Mouse (Mus musculus) liver, embryonic 14.5 days (tissue): ENCODE data around the gene Agtpbp1. TPM values are rescaled to one million over a fixed set of nuclear protein-coding genes. Genes with fewer than 3 reads are reported as not detected.

Experiments
- ATAC-seq: fragments of 200-750 bp; cut with Nextera tagmentation; 2 replicates; pipeline ENCODE4 v1.8.0; 2017; ENCODE audit warnings: moderate number of reproducible peaks, mild to moderate bottlenecking, moderate library complexity; ENCODE audit not compliant: insufficient read depth
- DNase-seq, 3 experiments: peaks; one replicate each; pipeline ENCODE4 v3.0.0-alpha.2; 2012 to 2013; ENCODE audit warnings: low read depth in 3 of 3, low spot score in 3 of 3
- H3K27ac ChIP-seq: fragments of 300-500 bp; sonication (generic); 2 replicates; pipeline ENCODE4 v1.5.1; 2014; ENCODE audit warnings: moderate library complexity, mild to moderate bottlenecking, control low read depth, inconsistent platforms
- H3K27me3 ChIP-seq: fragments of 300-500 bp; sonication (generic); 2 replicates; pipeline ENCODE4 v1.6.1; 2014; ENCODE audit warnings: mild to moderate bottlenecking, low read length, moderate library complexity; ENCODE audit not compliant: control insufficient read depth, insufficient read depth
- H3K36me3 ChIP-seq: fragments of 300-500 bp; sonication (generic); replicated peaks from 2 replicates; pipeline ENCODE4 v1.6.1; 2014; ENCODE audit warnings: low read depth; ENCODE audit not compliant: control insufficient read depth, insufficient read depth
- H3K4me1 ChIP-seq, 2 experiments: fragments of 200-500 bp in 1 of 2; fragments of 300-500 bp in 1 of 2; sonication (generic) in 1 of 2; replicated peaks; 2 replicates each; pipeline ENCODE4 v1.6.1; 2012 to 2014; ENCODE audit warnings: antibody characterized with exemption in 1 of 2, inconsistent platforms in 1 of 2, low read length in 1 of 2; ENCODE audit not compliant: control insufficient read depth in 2 of 2, insufficient read depth in 2 of 2
- H3K4me2 ChIP-seq: fragments of 300-500 bp; sonication (generic); 2 replicates; pipeline ENCODE4 v1.6.1; 2014; ENCODE audit warnings: low read depth, mild to moderate bottlenecking, control low read depth, moderate library complexity
- H3K4me3 ChIP-seq, 2 experiments: fragments of 200-500 bp in 1 of 2; fragments of 300-500 bp in 1 of 2; sonication (generic) in 1 of 2; 2 replicates each; pipeline ENCODE4 v1.5.1; 2012 to 2014; ENCODE audit warnings: low read depth in 2 of 2, low read length in 2 of 2, mild to moderate bottlenecking in 2 of 2, control low read depth in 1 of 2, inconsistent platforms in 1 of 2, moderate library complexity in 1 of 2; ENCODE audit not compliant: insufficient read depth in 1 of 2
- H3K9ac ChIP-seq: fragments of 300-500 bp; sonication (generic); replicated peaks from 2 replicates; pipeline ENCODE4 v1.6.1; 2014; ENCODE audit warnings: mild to moderate bottlenecking, control low read depth, moderate library complexity
- H3K9me3 ChIP-seq: fragments of 300-500 bp; sonication (generic); 2 replicates; pipeline ENCODE4 v1.6.1; 2016; ENCODE audit warnings: low read length, mixed read lengths; ENCODE audit not compliant: control insufficient read depth
- CTCF ChIP-seq: IDR thresholded peaks from 2 replicates; pipeline ENCODE4 v1.5.1; 2016; ENCODE audit warnings: antibody characterized with exemption, low read depth, control low read depth
- EP300 ChIP-seq: IDR thresholded peaks from 2 replicates; pipeline ENCODE4 v1.6.1; 2016; ENCODE audit warnings: antibody characterized with exemption, low read depth
- WGBS: fragments of 180-500 bp; shearing (Covaris S2); extraction: QIAGEN DNeasy Blood & Tissue Kit; methylation state at CpG from one replicate; pipeline ENCODE4 v1.1.7; 2014; ENCODE audit not compliant: insufficient replicate concordance; 5-methylcytosine and 5-hydroxymethylcytosine counted together
- polyA plus RNA-seq, 2 experiments: library from polyadenylated mRNA; depleted of rRNA in 1 of 2; stranded (reverse) in 1 of 2; unstranded in 1 of 2; fragments of >200 nt; fragmentation: Nextera tagmentation in 1 of 2; extraction: Ambion mirVana in 1 of 2; gene quantifications; 2 replicates each; pipeline versions ENCODE4 v1.2.1 to v1.2.3; 2012 to 2014

Agtpbp1 gene
- polyA plus RNA-seq (2012; rRNA removed) (4.8 and 5.3 TPM in 2 replicates), polyA plus RNA-seq (2014; fragmentation: Nextera tagmentation; extraction: Ambion mirVana) (9.6 and 10.3 TPM in 2 replicates)

DNA sequence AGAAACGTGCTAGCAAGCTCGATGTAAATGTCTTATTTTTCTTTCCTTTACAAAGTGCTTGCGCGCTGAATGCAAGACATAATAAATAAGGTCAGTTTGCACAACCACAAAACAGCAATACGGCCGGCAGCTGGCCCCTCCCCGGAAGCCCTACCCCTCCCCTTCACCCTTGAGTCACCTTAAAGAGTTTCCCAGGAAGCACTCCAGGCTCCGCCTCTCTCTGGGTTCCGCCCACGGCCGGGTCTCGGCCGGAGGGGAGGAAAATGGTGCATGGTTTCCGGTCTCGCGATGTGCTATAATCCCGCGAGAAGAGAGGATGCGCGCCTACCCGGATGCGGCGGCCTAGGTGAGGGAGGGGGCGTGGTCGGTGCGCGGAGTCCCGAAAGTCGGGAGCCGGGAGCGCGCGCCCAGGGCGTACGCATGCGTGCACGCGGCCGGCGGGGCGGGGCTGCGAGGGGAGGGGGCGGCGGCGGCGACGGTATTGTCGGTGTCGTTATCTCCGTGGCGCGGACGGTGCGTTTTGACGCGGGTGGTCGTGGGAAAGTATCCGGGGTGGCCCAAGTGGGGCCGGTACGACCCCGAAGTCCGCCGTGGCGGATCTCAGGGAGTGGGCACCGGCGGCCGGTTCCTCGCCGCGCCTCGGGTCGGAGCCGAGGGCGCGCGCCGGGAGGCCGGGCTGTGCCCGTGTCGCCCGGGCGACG is at the start of gene Agtpbp1, which contains the start of gene Naa35:
Agtpbp1 (minus strand) TSS at position 281 of the 701 bp plus-strand sequence.
Naa35 (plus strand) TSS at position 313 of the 701 bp plus-strand sequence.
- H3K4me1 ChIP-seq = peaks cover 11 to 28% of the 10 kb centered on the region in 2 experiments

DNA sequence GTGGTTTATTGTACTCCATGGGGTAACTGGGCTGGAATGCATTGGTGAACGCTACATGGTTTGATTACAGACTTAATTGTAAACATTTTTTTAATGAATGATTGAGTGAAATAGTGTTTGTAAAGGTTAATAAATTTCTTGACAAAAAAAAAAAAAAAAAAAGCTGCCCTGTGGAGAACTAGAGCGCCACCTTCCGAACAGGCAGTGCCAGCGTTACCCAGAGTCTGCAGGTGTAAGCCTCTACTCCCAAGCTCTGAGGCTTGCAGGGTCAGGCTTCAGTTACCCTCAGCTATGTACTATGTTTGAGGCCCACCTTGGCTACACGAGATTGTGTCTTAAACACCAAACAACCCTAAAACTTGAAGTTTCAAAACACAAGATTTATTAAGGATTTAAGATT is 49.6 kb upstream of the Agtpbp1 start:
- peaks cover 9 to 10% of the 10 kb centered on the region in 2 experiments for H3K4me1 ChIP-seq
- H3K9ac ChIP-seq = no peak overlapping the region
- 62% methylated on average over 5 of the region's 5 CpGs for WGBS
- peaks cover 63% of the 10 kb centered on the region for H3K36me3 ChIP-seq
- H3K4me3 ChIP-seq = no peak overlapping the region
- H3K27me3 ChIP-seq = no peaks in the 10 kb centered on the region
- no peaks in the 10 kb centered on the region for H3K9me3 ChIP-seq
- H3K4me2 ChIP-seq = no peak overlapping the region
- DNase-seq (no peak), ATAC-seq (no peak)
- no peak overlapping the region for H3K27ac ChIP-seq
- TF ChIP-seq EP300 (no peak), CTCF (peak; percentile 46)

More for the DNA sequence above, at the start of gene Agtpbp1, which contains the start of gene Naa35:
- ATAC-seq (peak; percentile 95), DNase-seq (peak; percentile 99)
- peak within 1 kb of the TSS; percentile 100 for H3K4me2 ChIP-seq
- no peaks in the 10 kb centered on the region for H3K27me3 ChIP-seq
- H3K9ac ChIP-seq = peak within 1 kb of the TSS; percentile 87
- peak within 1 kb of the TSS; percentile 62 for H3K27ac ChIP-seq
- WGBS = under 1% methylated on average over 78 of the region's 83 CpGs
- no peaks in the 10 kb centered on the region; the same call in 1 of the 2 replicates for H3K36me3 ChIP-seq
- TF ChIP-seq EP300 = peak; percentile 83
- no peak for TF ChIP-seq CTCF
- peak within 1 kb of the TSS; percentile 84 to 90 for H3K4me3 ChIP-seq
- H3K9me3 ChIP-seq = no peaks in the 10 kb centered on the region

DNA sequence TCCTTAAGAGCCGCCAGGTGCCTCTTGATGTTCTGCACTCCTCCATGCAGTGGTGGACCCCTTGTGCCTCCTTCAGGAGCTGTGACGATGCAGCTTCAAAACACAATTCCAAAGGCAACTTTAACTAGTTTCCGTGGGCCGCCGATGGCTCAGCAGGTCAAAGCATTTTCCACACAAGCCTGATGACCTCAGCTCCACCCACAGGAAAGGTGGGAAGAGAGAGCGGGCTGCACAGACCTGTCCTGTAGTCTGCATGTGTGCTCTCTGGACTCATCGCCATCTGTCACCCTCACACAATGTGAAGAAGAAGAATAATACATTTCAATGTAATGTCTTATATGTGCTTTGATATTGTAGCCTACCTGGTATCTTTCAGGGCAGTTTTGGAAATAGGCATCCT is 41.7 kb upstream of the Agtpbp1 start:
- DNase-seq = no peak
- TF ChIP-seq EP300 = no peak
- no peak for TF ChIP-seq CTCF
- no peak overlapping the region for H3K27ac ChIP-seq
- no peak overlapping the region for H3K4me2 ChIP-seq
- H3K9me3 ChIP-seq = no peaks in the 10 kb centered on the region
- 81% methylated on average over 7 of the region's 7 CpGs for WGBS
- peaks cover 17% of the 10 kb centered on the region for H3K36me3 ChIP-seq
- H3K4me3 ChIP-seq = no peak overlapping the region
- H3K4me1 ChIP-seq = no peaks in the 10 kb centered on the region
- no peak overlapping the region for H3K9ac ChIP-seq
- ATAC-seq = no peak
- H3K27me3 ChIP-seq = no peaks in the 10 kb centered on the region

DNA sequence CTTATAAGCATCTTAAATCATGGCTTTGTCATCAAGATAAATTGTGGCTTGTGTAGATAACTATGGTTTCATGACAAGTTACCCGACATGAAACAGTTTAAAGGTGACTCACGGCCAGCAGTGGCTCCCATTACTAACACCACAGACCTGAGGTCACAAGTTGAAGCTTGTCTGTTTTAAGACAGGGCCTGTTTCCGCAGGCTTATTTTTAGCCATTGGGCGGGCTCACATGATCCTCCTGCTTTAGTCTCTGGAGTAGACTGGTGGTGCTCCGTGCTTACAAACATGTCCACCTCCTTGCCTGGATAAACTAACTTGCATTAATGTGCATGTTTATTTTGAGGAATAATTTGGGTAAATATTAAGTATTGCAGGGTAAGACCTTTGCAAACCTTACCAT is 39.9 kb upstream of the Agtpbp1 start:
- Histone ChIP-seq H3K36me3 (peaks cover 9% of the 10 kb centered on the region), H3K4me3 (no peak overlapping the region), H3K9ac (no peak overlapping the region), H3K27me3 (no peaks in the 10 kb centered on the region), H3K9me3 (no peaks in the 10 kb centered on the region), H3K4me1 (peaks cover 0 to 4% of the 10 kb centered on the region in 2 experiments; a peak in 1 of 4 replicates), H3K4me2 (no peak overlapping the region), H3K27ac (no peak overlapping the region)
- 82% methylated on average over 5 of the region's 5 CpGs for WGBS
- no peak for TF ChIP-seq EP300
- ATAC-seq (no peak), DNase-seq (no peak)

DNA sequence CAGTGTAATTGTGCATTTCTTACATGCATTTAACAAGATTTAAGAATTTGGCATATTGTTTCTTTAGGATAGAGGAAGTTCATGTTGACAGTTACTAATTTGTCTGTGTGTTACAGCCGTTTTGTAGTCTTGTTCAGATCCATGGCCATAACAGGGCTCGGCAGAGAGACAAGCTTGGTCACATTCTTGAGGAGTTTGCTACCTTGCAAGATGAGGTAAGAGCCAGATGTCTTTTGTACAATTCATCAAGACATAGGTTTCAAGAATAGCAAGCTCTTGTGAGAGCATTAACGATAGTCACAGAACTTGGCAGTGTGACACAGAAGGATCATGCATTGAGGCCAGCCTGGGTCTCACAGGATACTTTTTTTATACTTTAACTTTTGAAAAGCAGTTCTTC is 39.4 kb upstream of the Agtpbp1 start:
- H3K36me3 ChIP-seq = peaks cover 9% of the 10 kb centered on the region

More for the DNA sequence above, 39.4 kb upstream of the Agtpbp1 start:
- DNase-seq = no peak
- Histone ChIP-seq H3K27me3 (no peaks in the 10 kb centered on the region), H3K4me1 (peaks cover 0 to 4% of the 10 kb centered on the region in 2 experiments; a peak in 1 of 4 replicates), H3K9me3 (no peaks in the 10 kb centered on the region), H3K27ac (no peak overlapping the region), H3K4me2 (no peak overlapping the region), H3K4me3 (no peak overlapping the region), H3K9ac (no peak overlapping the region)
- ATAC-seq = no peak
- WGBS = 69% methylated on average over 3 of the region's 3 CpGs
- TF ChIP-seq CTCF = no peak
- no peak for TF ChIP-seq EP300
